Mouse (Mus musculus) kidney, embryonic 16.5 days (tissue): Measurements from ENCODE around the gene Pcsk5. TPM values are rescaled to one million over a fixed set of nuclear protein-coding genes. Genes with fewer than 3 reads are reported as not detected.

Source experiments
- ATAC-seq: fragments of 200-750 bp; cut with Nextera tagmentation; 2 replicates; pipeline ENCODE4 v1.8.0; 2017; ENCODE audit warnings: moderate TSS enrichment; ENCODE audit not compliant: low FRiP score, low TSS enrichment
- H3K27ac ChIP-seq: fragments of 300-500 bp; sonication (generic); 2 replicates; pipeline ENCODE4 v1.5.1; 2014; ENCODE audit warnings: low read length
- H3K27me3 ChIP-seq: fragments of 300-500 bp; sonication (generic); 2 replicates; pipeline ENCODE4 v1.6.1; 2014; ENCODE audit warnings: low read length, control low read depth, mixed read lengths; ENCODE audit not compliant: insufficient read depth
- H3K36me3 ChIP-seq: fragments of 300-500 bp; sonication (generic); 2 replicates; pipeline ENCODE4 v1.6.1; 2014; ENCODE audit warnings: low read length, control low read depth, mixed read lengths; ENCODE audit not compliant: insufficient read depth
- H3K4me1 ChIP-seq: fragments of 300-500 bp; sonication (generic); 2 replicates; pipeline ENCODE4 v1.6.1; 2014; ENCODE audit warnings: low read length, control low read depth, mixed read lengths; ENCODE audit not compliant: insufficient read depth
- H3K4me2 ChIP-seq: fragments of 300-500 bp; sonication (generic); replicated peaks from 2 replicates; pipeline ENCODE4 v1.6.1; 2014; ENCODE audit warnings: low read depth, low read length
- H3K4me3 ChIP-seq: fragments of 300-500 bp; sonication (generic); 2 replicates; pipeline ENCODE4 v1.5.1; 2014; ENCODE audit warnings: mild to moderate bottlenecking, low read length
- H3K9ac ChIP-seq: fragments of 300-500 bp; sonication (generic); replicated peaks from 2 replicates; pipeline ENCODE4 v1.6.1; 2014; ENCODE audit warnings: low read length
- H3K9me3 ChIP-seq: fragments of 300-500 bp; sonication (generic); 2 replicates; pipeline ENCODE4 v1.6.1; 2016; ENCODE audit warnings: low read length, control low read depth
- WGBS: fragments of 180-500 bp; shearing (Covaris S2); extraction: QIAGEN DNeasy Blood & Tissue Kit; methylation state at CpG from one replicate; pipeline ENCODE4 v1.1.7; 2014; 5-methylcytosine and 5-hydroxymethylcytosine counted together
- polyA plus RNA-seq: library from polyadenylated mRNA; unstranded; fragments of >200 nt; fragmentation: Nextera tagmentation; extraction: Ambion mirVana; gene quantifications from 2 replicates; pipeline ENCODE4 v1.2.1, GENCODE M21; 2015

The Pcsk5 gene
- polyA plus RNA-seq, 1 experiment from 2014 or later = 26.3 TPM

DNA sequence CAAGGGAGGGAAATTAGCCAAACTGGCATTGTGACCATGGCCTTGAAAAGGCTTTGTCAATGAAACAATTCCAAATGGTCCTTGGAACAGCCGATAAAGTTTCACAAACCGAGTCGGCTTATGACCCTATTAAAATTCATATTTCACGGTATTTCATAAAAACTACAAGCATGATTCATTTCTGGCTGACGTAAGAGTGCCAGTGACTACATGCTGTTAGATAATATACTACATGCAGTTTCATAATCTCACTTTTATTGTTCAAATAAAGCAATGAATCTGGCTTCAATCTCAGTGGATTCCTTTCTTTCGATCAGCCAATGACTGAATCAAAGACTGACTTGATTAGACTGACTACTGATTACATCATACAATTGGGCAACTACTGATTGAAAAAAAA lies 145.8 kb downstream of the Pcsk5 start:
- H3K27ac ChIP-seq = no peak overlapping the region
- H3K4me1 ChIP-seq = no peaks in the 10 kb centered on the region
- H3K36me3 ChIP-seq = no peaks in the 10 kb centered on the region
- WGBS = 94% methylated on average over 6 of the region's 6 CpGs
- H3K9ac ChIP-seq = no peak overlapping the region
- no peaks in the 10 kb centered on the region for H3K9me3 ChIP-seq
- H3K27me3 ChIP-seq = no peaks in the 10 kb centered on the region
- no peak for ATAC-seq
- no peak overlapping the region for H3K4me3 ChIP-seq
- H3K4me2 ChIP-seq = no peak overlapping the region

GRCm38 (mm10) chr19:17678371-17678770 lies 159.1 kb downstream of the Pcsk5 start:
- Histone ChIP-seq H3K4me3 (no peak overlapping the region), H3K27ac (no peak overlapping the region), H3K4me1 (no peaks in the 10 kb centered on the region), H3K27me3 (no peaks in the 10 kb centered on the region), H3K4me2 (no peak overlapping the region), H3K36me3 (no peaks in the 10 kb centered on the region; the same call in 1 of the 2 replicates), H3K9me3 (peaks cover 2% of the 10 kb centered on the region; the same call in 1 of the 2 replicates), H3K9ac (no peak overlapping the region)
- WGBS = 87% methylated on average over 7 of the region's 7 CpGs
- no peak for ATAC-seq

GRCm38 (mm10) chr19:17662676-17663075 lies 174.8 kb downstream of the Pcsk5 start:
- WGBS = 91% methylated on average over 3 of the region's 3 CpGs
- Histone ChIP-seq H3K27ac (no peak overlapping the region), H3K4me1 (no peaks in the 10 kb centered on the region), H3K27me3 (no peaks in the 10 kb centered on the region), H3K4me3 (no peak overlapping the region), H3K9ac (no peak overlapping the region), H3K9me3 (no peaks in the 10 kb centered on the region), H3K36me3 (no peaks in the 10 kb centered on the region), H3K4me2 (no peak overlapping the region)
- ATAC-seq = no peak

DNA sequence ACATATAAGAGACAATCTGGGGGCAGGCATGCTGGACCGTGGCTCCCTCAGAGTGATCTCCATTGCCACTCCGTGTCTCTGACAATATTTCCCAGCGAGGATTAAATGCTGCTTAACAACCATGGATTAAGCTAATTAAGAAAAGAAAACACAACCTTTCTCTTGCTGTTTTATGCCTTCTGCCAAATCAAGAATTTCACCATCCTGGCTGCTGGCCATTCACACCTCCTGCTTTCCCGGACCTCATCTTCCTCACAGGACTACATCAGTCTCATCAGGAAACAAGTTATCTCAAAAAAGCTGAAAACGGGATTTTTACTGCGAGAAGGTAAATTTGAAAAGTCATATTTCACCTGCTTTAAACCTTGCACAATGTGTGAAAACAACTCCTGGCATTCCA lies 175.2 kb downstream of the Pcsk5 start:
- H3K4me3 ChIP-seq = no peak overlapping the region
- no peaks in the 10 kb centered on the region for H3K27me3 ChIP-seq
- H3K36me3 ChIP-seq = no peaks in the 10 kb centered on the region
- H3K4me2 ChIP-seq = no peak overlapping the region
- H3K27ac ChIP-seq = no peak overlapping the region
- H3K4me1 ChIP-seq = no peaks in the 10 kb centered on the region
- no peak overlapping the region for H3K9ac ChIP-seq
- no peak for ATAC-seq
- WGBS = 80% methylated on average over 6 of the region's 6 CpGs
- no peaks in the 10 kb centered on the region for H3K9me3 ChIP-seq

- no peaks in the 10 kb centered on the region for H3K27me3 ChIP-seq
- no peaks in the 10 kb centered on the region for H3K4me1 ChIP-seq
- no peak for ATAC-seq
- H3K9ac ChIP-seq = no peak overlapping the region
- no peak overlapping the region for H3K4me3 ChIP-seq
- H3K4me2 ChIP-seq = no peak overlapping the region
- no peaks in the 10 kb centered on the region for H3K9me3 ChIP-seq
- H3K27ac ChIP-seq = no peak overlapping the region
- peaks cover 3% of the 10 kb centered on the region; the same call in 1 of the 2 replicates for H3K36me3 ChIP-seq
- 39% methylated on average over 3 of the region's 3 CpGs for WGBS
Observed at GRCm38 (mm10) chr19:17659321-17659720, 178.1 kb downstream of the Pcsk5 start.

GRCm38 (mm10) chr19:17650831-17651502 lies 186.5 kb downstream of the Pcsk5 start:
- no peak overlapping the region for H3K27ac ChIP-seq
- H3K4me1 ChIP-seq = peaks cover 6% of the 10 kb centered on the region
- H3K9me3 ChIP-seq = no peaks in the 10 kb centered on the region
- no peak overlapping the region for H3K9ac ChIP-seq
- no peak overlapping the region for H3K4me3 ChIP-seq
- H3K27me3 ChIP-seq = no peaks in the 10 kb centered on the region
- peaks cover 3% of the 10 kb centered on the region; the same call in 1 of the 2 replicates for H3K36me3 ChIP-seq
- peak; percentile 94 for ATAC-seq
- WGBS = 8% methylated on average over 5 of the region's 5 CpGs
- H3K4me2 ChIP-seq = no peak overlapping the region

- Histone ChIP-seq H3K4me1 (peaks cover 6% of the 10 kb centered on the region), H3K4me3 (no peak overlapping the region), H3K4me2 (no peak overlapping the region), H3K27ac (no peak overlapping the region), H3K36me3 (peaks cover 3% of the 10 kb centered on the region; the same call in 1 of the 2 replicates), H3K9ac (no peak overlapping the region), H3K27me3 (no peaks in the 10 kb centered on the region), H3K9me3 (no peaks in the 10 kb centered on the region)
- WGBS = 56% methylated on average over 3 of the region's 3 CpGs
- ATAC-seq = no peak
Observed at GRCm38 (mm10) chr19:17649967-17650366, 187.5 kb downstream of the Pcsk5 start.

DNA sequence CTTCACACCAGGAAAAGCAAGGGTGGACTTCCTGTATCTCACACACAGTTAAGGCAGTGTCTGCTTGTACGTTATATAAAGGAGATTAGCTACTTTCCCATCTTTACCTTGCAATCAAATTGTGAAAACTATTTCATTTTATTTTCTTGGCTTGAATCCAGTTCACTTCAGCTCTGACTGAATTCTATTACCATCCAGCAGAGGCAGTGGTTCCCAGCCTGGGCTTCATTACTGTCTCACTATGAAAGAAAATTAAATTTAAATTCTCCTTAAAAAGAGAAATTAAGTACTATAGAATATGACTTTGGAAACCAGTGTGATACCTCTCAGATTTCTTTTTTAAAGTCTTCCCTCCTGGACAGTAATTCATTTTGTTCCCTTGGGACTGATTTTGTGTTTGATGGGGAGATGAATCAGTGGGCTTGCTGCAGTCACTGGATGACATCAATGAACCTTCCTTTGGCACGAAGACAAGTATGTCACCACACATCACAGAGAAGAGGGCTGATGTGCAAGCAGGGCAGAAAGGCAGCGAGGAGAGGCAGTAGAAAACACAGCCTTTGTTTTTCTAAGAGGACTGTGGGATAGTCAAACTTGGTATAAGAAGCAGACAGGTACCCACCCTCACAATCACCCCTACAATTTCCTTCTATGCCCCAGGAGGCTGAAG lies 194.2 kb downstream of the Pcsk5 start:
- Histone ChIP-seq H3K4me1 (no peaks in the 10 kb centered on the region), H3K4me2 (no peak overlapping the region), H3K9ac (no peak overlapping the region), H3K9me3 (no peaks in the 10 kb centered on the region), H3K36me3 (no peaks in the 10 kb centered on the region), H3K27ac (no peak overlapping the region), H3K4me3 (no peak overlapping the region), H3K27me3 (no peaks in the 10 kb centered on the region)
- ATAC-seq = no peak
- WGBS = 61% methylated on average over 3 of the region's 3 CpGs

DNA sequence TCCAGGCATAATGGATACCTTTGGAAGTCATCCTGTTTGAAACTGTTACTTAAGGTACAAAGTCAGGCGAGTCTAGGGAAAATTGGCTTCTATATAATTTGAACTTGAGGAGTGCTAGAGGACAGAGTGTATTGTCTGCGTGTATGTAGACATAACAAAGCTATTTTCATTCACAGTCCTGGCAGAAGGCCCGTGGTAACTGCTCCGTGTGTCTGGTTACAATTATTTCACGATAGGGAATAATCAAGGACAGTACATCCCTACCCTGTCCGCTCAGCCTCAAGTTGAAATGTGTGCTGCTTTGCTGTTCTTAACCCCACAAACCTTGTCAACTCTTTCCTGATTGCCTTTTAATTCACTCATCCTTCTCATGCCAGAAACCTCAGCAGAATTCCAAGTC lies 201.4 kb downstream of the Pcsk5 start:
- 81% methylated on average over 6 of the region's 6 CpGs for WGBS
- Histone ChIP-seq H3K4me3 (no peak overlapping the region), H3K27ac (no peak overlapping the region), H3K36me3 (no peaks in the 10 kb centered on the region), H3K27me3 (no peaks in the 10 kb centered on the region), H3K4me1 (no peaks in the 10 kb centered on the region), H3K9me3 (no peaks in the 10 kb centered on the region), H3K9ac (no peak overlapping the region), H3K4me2 (no peak overlapping the region)
- ATAC-seq = no peak

DNA sequence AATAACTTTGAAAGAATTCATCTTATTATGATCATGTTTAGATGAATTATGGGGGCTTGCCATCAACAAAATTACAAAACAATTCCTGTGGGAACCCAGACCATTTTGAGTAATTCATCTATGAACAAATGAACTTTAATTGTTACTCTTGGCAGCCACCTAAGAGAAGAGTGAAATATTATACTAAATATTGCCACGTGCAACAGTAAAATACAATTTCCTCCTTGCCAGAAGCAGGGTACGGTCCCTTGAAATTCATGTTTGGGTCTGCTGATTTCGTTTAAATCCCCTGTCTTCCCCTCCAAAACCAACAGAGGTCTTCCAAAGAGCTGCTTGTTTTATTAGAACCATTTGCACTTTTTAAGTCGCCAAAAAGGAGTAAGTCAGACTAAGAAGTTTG lies 221.8 kb downstream of the Pcsk5 start:
- H3K27ac ChIP-seq = no peak overlapping the region
- no peaks in the 10 kb centered on the region for H3K36me3 ChIP-seq
- WGBS = 65% methylated on average over 4 of the region's 4 CpGs
- no peak overlapping the region for H3K4me2 ChIP-seq
- no peaks in the 10 kb centered on the region for H3K9me3 ChIP-seq
- no peak overlapping the region for H3K9ac ChIP-seq
- H3K27me3 ChIP-seq = no peaks in the 10 kb centered on the region
- no peaks in the 10 kb centered on the region for H3K4me1 ChIP-seq
- ATAC-seq = no peak; the same call in 1 of the 2 replicates
- no peak overlapping the region for H3K4me3 ChIP-seq
